Mouse (Mus musculus) limb, embryonic 14.5 days (tissue): ENCODE measurements at regions not wholly inside any gene's neighbourhood (a gene's known extent, or its start where the extent isn't known, plus 50 kb on each side); places are given as distances from the start of the nearest gene placed in this dataset.

Experiments used
- ATAC-seq: fragments of 200-750 bp; cut with Nextera tagmentation; 2 replicates; pipeline ENCODE4 v1.8.0; 2017; ENCODE audit warnings: low read depth, moderate number of reproducible peaks, moderate TSS enrichment; ENCODE audit not compliant: low FRiP score
- DNase-seq: peaks from one replicate; pipeline ENCODE4 v3.0.0-alpha.2; 2015; ENCODE audit warnings: low spot score
- H3K27ac ChIP-seq: fragments of 300-500 bp; sonication (generic); replicated peaks from 2 replicates; pipeline ENCODE4 v1.5.1; 2014; ENCODE audit warnings: low read depth, mild to moderate bottlenecking, low read length, moderate library complexity, mixed read lengths
- H3K27me3 ChIP-seq: fragments of 300-500 bp; sonication (generic); 2 replicates; pipeline ENCODE4 v1.6.1; 2014; ENCODE audit warnings: low read length, mixed read lengths; ENCODE audit not compliant: control insufficient read depth, insufficient read depth
- H3K36me3 ChIP-seq: fragments of 300-500 bp; sonication (generic); 2 replicates; pipeline ENCODE4 v1.6.1; 2014; ENCODE audit warnings: mild to moderate bottlenecking, low read length, moderate library complexity, mixed read lengths; ENCODE audit not compliant: control insufficient read depth, insufficient read depth
- H3K4me1 ChIP-seq: fragments of 300-500 bp; sonication (generic); 2 replicates; pipeline ENCODE4 v1.6.1; 2014; ENCODE audit warnings: antibody characterized with exemption, low read length, mixed read lengths; ENCODE audit not compliant: control insufficient read depth, insufficient read depth
- H3K4me2 ChIP-seq: fragments of 300-500 bp; sonication (generic); replicated peaks from 2 replicates; pipeline ENCODE4 v1.6.1; 2014; ENCODE audit warnings: low read depth, mild to moderate bottlenecking, low read length, moderate library complexity; ENCODE audit not compliant: severe bottlenecking
- H3K4me3 ChIP-seq: fragments of 300-500 bp; sonication (generic); replicated peaks from 2 replicates; pipeline ENCODE4 v1.5.1; 2014; ENCODE audit warnings: low read length
- H3K9ac ChIP-seq: fragments of 300-500 bp; sonication (generic); 2 replicates; pipeline ENCODE4 v1.6.1; 2014; ENCODE audit warnings: mild to moderate bottlenecking, low read depth, low read length, moderate library complexity; ENCODE audit not compliant: severe bottlenecking
- H3K9me3 ChIP-seq: fragments of 300-500 bp; sonication (generic); 2 replicates; pipeline ENCODE4 v1.6.1; 2016; ENCODE audit warnings: low read length; ENCODE audit not compliant: control insufficient read depth
- POLR2A ChIP-seq: fragments of 200-500 bp; IDR thresholded peaks from 2 replicates; pipeline ENCODE4 v1.8.0; 2012; ENCODE audit warnings: inconsistent platforms, mild to moderate bottlenecking, moderate library complexity, borderline replicate concordance; ENCODE audit not compliant: insufficient read depth, insufficient read length; ENCODE audit errors: extremely low read depth
- WGBS: fragments of 180-500 bp; shearing (Covaris S2); extraction: QIAGEN DNeasy Blood & Tissue Kit; methylation state at CpG from one replicate; pipeline ENCODE4 v1.1.7; 2014; 5-methylcytosine and 5-hydroxymethylcytosine counted together

DNA sequence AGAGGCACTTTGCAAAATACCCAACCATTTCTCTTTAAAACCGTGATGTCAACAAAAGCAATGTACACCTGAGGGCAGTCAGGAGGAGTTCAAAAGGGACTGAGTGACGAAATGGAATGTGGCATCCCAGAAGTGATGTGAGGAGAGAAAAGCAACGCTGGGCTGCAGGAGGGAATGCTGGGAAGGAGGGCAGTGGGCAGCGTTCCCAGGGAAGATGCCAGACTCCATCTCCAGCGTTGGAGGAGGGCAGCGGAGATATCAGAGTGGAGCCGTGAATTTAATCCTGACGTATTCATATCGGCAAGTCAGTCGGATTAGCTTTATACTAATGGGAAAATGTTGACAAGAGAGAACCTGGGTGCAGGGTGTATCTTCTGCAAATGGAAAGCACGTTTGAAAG is 161.7 kb downstream of the Tmem38b start:
- H3K27ac ChIP-seq, result no peak overlapping the region

DNA sequence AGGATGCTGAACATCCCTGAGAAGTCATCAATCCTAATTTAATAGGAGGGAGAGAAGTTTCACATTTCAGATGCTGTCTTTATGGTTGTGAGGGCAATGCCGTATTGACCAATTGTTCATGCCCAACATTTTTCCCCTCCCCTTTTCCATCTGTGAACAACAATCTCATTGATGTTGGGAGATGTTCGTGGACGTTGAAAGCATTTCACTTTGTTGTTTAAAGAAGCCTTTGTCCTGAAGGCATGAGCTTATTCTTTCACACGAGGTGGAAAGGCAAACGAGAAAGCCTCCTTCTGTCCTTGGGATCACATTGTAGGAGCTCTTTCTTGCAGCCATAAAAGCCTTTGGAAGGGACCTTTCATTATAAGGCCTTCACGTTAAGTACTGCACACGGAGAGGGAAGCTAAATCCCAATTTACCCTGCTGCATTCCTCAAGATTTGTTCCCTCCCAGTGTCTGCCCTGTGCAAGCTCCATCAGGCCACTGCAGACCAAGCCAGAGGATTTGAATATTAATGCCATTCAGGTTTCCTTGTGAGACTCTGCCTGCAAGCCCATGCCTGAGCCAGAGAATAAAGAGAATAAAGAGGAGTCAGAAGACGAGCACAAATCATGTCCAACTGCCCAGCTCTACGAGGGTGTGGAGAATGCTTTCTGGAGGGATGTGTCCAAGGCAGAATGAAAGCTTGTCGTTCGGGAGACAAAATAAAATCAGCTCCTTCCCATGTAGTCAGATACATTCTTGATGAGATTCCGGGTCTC is 195.4 kb downstream of the Tmem38b start:
- H3K9ac ChIP-seq, result no peak overlapping the region
- 39% methylated on average over 12 of the region's 12 CpGs for WGBS
- no peak overlapping the region for H3K4me3 ChIP-seq
- H3K4me1 ChIP-seq, result 0 out of 2 replicates have a peak, but pooled peaks cover 4% of the 10 kb centered on the region
- no peak for TF ChIP-seq POLR2A
- H3K36me3 ChIP-seq, result no peaks in the 10 kb centered on the region
- ATAC-seq (no peak), DNase-seq (no peak)
- 0 out of 2 replicates have a peak overlapping the region, but pooled peaks have one; percentile 19 for H3K27ac ChIP-seq
- no peak overlapping the region for H3K4me2 ChIP-seq
- H3K9me3 ChIP-seq, result no peaks in the 10 kb centered on the region
- no peaks in the 10 kb centered on the region for H3K27me3 ChIP-seq

More for the DNA sequence above, 161.7 kb downstream of the Tmem38b start:
- H3K36me3 ChIP-seq, result no peaks in the 10 kb centered on the region
- no peaks in the 10 kb centered on the region for H3K9me3 ChIP-seq
- H3K4me3 ChIP-seq, result no peak overlapping the region
- H3K4me2 ChIP-seq, result no peak overlapping the region
- H3K9ac ChIP-seq, result no peak overlapping the region
- 80% methylated on average over 11 of the region's 11 CpGs for WGBS
- no peaks in the 10 kb centered on the region for H3K4me1 ChIP-seq
- no peak for TF ChIP-seq POLR2A
- H3K27me3 ChIP-seq, result no peaks in the 10 kb centered on the region
- DNase-seq (no peak), ATAC-seq (no peak)

DNA sequence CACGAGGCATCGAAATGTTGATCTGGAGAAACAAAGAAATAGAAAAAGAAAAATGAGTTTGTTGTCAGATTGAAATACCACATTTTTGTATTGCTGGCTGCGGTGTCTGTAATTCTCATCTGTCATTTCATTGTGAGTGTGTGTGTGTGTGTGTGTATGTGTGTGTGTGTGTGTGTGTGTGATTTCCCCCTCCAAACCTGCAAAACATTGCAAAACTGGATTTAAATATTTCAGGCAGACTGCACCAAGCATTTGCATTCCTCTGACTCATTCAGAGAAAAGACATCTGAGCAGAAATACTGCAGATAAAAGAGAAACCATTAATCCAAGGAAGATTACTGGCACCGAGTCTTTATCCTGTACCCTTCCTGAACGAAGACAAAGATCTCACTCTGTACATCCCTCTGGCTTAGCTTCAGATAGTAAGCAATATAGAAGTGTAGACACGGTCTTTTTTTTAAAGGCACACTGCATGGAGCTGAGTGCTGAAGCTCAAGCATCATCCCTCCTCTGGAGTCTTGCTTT is 196.1 kb downstream of the Tmem38b start:
- WGBS, result 61% methylated on average over 6 of the region's 6 CpGs
- no peak for ATAC-seq
- H3K4me1 ChIP-seq, result 0 out of 2 replicates have a peak, but pooled peaks cover 4% of the 10 kb centered on the region
- H3K9me3 ChIP-seq, result no peaks in the 10 kb centered on the region
- H3K27me3 ChIP-seq, result no peaks in the 10 kb centered on the region
- no peak overlapping the region for H3K9ac ChIP-seq
- H3K4me2 ChIP-seq, result no peak overlapping the region
- H3K27ac ChIP-seq, result no peak overlapping the region
- H3K4me3 ChIP-seq, result no peak overlapping the region
- H3K36me3 ChIP-seq, result no peaks in the 10 kb centered on the region
- TF ChIP-seq POLR2A, result no peak
- DNase-seq, result no peak

DNA sequence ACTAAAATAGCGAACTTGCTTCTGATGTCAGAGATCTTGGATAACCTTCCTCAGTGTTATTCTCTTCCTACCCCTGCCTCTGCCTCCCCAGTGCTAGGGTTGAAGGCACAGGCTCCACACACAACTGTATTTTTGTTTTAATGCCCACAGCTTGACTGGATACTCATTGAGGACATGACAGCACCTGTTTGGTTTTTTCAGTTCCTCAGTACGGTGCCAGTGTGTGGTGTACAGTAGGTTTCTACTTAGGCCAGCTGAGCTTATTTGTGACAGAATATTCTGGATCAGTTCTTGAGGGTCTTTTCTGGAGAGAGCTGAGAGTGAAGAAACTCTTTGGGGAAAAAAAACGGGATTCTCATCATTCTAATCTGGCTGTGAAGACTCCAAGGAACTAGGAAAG is 201.1 kb downstream of the Tmem38b start:
- no peak for ATAC-seq
- H3K36me3 ChIP-seq, result no peaks in the 10 kb centered on the region
- H3K4me1 ChIP-seq, result peaks cover 5% of the 10 kb centered on the region
- no peaks in the 10 kb centered on the region for H3K27me3 ChIP-seq
- 82% methylated on average over 3 of the region's 3 CpGs for WGBS
- TF ChIP-seq POLR2A, result no peak
- H3K9me3 ChIP-seq, result no peaks in the 10 kb centered on the region
- no peak overlapping the region for H3K4me2 ChIP-seq
- H3K9ac ChIP-seq, result no peak overlapping the region
- no peak overlapping the region for H3K27ac ChIP-seq
- no peak overlapping the region for H3K4me3 ChIP-seq
- DNase-seq, result no peak

DNA sequence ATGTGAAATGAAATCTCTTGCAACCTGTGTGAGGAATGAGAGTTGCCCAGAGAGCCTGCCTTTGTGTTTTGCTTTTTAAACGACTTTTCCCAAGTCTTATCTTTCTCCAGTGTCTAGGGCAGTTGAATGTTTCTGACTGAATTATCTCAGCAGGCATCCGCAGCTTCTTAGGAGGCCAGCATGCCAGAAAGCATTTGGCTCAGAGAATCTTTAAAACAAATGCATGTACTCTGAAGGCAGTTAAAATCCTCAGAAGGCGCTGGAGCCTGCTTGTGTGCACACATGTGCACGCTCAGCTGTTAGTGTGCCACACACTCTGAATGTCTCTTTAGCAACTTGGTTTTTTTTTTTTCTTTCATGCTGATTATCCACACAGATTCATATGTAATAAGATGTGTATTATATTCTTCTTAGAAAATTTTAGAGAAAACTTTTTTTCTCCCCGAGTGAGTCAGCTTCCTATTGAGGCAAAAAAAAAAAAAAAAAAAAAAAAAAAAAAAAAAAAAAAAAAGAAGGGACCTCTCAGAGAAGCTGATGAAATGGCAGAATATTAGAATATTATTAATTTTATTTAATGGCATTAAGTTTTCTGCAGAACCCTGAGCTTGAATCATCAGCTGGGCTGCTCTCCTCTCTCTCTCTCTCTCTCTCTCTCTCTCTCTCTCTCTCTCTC is 201.9 kb downstream of the Tmem38b start:
- 28% methylated on average over 5 of the region's 5 CpGs for WGBS
- DNase-seq, result no peak
- no peak overlapping the region for H3K9ac ChIP-seq
- no peak overlapping the region for H3K4me3 ChIP-seq
- H3K9me3 ChIP-seq, result no peaks in the 10 kb centered on the region
- no peak for ATAC-seq
- no peak overlapping the region for H3K4me2 ChIP-seq
- no peaks in the 10 kb centered on the region for H3K27me3 ChIP-seq
- peaks cover 5% of the 10 kb centered on the region for H3K4me1 ChIP-seq
- TF ChIP-seq POLR2A, result no peak
- no peak overlapping the region for H3K27ac ChIP-seq
- H3K36me3 ChIP-seq, result no peaks in the 10 kb centered on the region
